In genomic region chr14:32507216-32507615, GRCm38 (mm10) we compare ENCODE assay signal across 18 mouse cellular contexts. TPM values are rescaled to one million over a fixed set of nuclear protein-coding genes. Genes with fewer than 3 reads are reported as not detected.
"Had no signal": no experiment of that assay in that cellular context is flagged by ENCODE, and none has a peak within 500 bp of the region (broad histone marks: within the 10 kb centered on the region; RNA-seq: fewer than 3 reads in every experiment).

No protein-coding gene starts in this region.

- H3K9ac ChIP-seq: limb, embryonic 13.5 days; liver, embryonic 15.5 days; neural tube, embryonic 13.5 days had no signal

- H3K4me3 ChIP-seq: limb, embryonic 13.5 days; liver, embryonic 15.5 days; neural tube, embryonic 13.5 days had no signal

- H3K27me3 ChIP-seq: limb, embryonic 13.5 days; liver, embryonic 15.5 days; megakaryocyte, embryonic 14.5 days; neural tube, embryonic 13.5 days had no signal

- H3K36me3 ChIP-seq: limb, embryonic 13.5 days; liver, embryonic 15.5 days; neural tube, embryonic 13.5 days had no signal

- DNase-seq: kidney, adult 8-10 months; kidney, postnatal 25 days; left cerebral cortex, postnatal 4 days; lung, adult 2 months; lung, postnatal 4 days; right cerebral cortex, adult 18-20 months; right cerebral cortex, postnatal 25 days; thymus, postnatal 4 days had no signal

- H3K27ac ChIP-seq: limb, embryonic 13.5 days; liver, embryonic 15.5 days; neural tube, embryonic 13.5 days; stomach, postnatal 0 days had no signal

- H3K9me3 ChIP-seq: limb, embryonic 13.5 days; liver, embryonic 15.5 days; megakaryocyte, embryonic 14.5 days; neural tube, embryonic 13.5 days had no signal

- ATAC-seq: lung, postnatal 0 days; midbrain, embryonic 16.5 days had no signal

- H3K4me2 ChIP-seq: limb, embryonic 13.5 days; midbrain, embryonic 11.5 days; neural tube, embryonic 13.5 days had no signal

- H3K4me1 ChIP-seq: neural tube, embryonic 13.5 days had no signal

RNA-seq across cellular contexts. Expression of gene Chat, which starts 41.4 kb away (rescaled TPM):
- total RNA-seq: layer of hippocampus, postnatal 25 days; liver, adult 2 months had no signal
- polyA plus RNA-seq: limb, embryonic 13.5 days; liver, adult 2 months; liver, embryonic 15.5 days; lung, adult 2 months; lung, postnatal 0 days had no signal

RNA-seq across cellular contexts. Expression of gene Slc18a3, which starts 42.6 kb away (rescaled TPM):
- total RNA-seq: liver, adult 2 months had no signal
- polyA plus RNA-seq: liver, adult 2 months; liver, embryonic 15.5 days; lung, postnatal 0 days had no signal
